Mouse (Mus musculus): Measurements from ENCODE around the gene Tcf25.
"Not testable (repeated sequence)": the region's sequence is repeated elsewhere in the genome, so short reads cannot be mapped to it uniquely, and the experiment has no call there.

Tcf25 gene

DNA sequence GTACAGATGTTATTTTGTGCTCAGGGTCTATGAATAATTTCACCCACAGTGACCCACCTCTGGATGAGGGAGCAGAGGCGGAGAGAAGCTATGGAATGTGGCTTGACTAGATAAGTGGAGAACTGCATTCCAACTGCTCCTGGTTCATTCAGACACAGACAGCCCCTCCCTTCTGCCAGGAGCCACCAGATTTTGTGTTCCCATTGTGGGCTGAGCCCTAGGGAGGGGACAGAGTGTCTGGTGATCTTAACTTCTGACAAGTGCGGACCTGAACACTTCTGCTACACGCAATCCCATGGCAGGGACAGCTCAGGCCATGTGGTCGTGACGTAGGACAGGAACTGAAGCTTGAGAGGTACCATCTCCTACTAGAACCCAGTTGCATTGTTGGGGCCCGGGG lies 73.2 kb downstream of the Tcf25 start:
- in situ Hi-C loops (cut with MboI; ENCODE audit: low pct_unique_long_range_greater_than_20kb in 1 of 2, low sequenced_read_pairs in 2 of 2, unreplicated experiment in 1 of 2), result no loop called here

DNA sequence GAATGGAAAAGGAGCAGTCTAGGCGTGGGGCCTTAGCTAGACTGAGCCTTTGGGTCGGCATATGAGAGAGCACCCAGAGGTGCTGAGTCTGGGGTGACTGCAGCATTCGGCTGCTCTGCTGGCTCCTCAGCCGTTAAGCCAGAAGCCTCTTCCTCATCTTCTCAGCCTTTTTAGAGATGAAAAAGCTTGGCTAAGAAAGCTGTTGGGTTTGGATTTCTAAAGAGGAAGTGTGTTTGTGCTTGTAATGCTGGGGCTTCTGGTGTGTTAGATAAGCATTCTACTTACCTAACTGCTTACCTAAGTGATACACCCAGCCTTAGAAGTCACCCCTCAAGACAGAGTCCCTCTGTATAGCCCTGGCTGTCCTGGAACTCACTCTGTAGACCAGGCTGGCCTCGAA lies 77.2 kb downstream of the Tcf25 start:
- in situ Hi-C loops (cut with MboI; ENCODE audit: low pct_unique_long_range_greater_than_20kb in 1 of 2, low sequenced_read_pairs in 2 of 2, unreplicated experiment in 1 of 2), result no loop called here

DNA sequence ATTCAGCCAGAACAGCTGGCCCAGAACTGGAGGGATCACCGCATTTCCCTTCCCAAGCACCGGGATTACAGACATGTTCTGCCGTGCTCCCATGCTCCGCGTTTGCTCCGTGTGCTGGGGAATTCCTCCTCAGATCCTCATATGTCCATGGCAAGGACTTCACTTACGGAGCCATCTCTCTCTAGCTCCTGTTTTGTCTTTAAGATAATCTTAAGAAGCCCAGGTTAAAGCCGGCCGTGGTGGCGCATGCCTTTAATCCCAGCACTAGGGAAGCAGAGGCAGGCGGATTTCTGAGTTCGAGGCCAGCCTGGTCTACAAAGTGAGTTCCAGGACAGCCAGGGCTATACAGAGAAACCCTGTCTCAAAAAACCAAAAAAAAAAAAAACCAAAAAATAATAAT lies 78.2 kb downstream of the Tcf25 start:
- in situ Hi-C loops (cut with MboI; ENCODE audit: low pct_unique_long_range_greater_than_20kb in 1 of 2, low sequenced_read_pairs in 2 of 2, unreplicated experiment in 1 of 2), result not testable (repeated sequence)

DNA sequence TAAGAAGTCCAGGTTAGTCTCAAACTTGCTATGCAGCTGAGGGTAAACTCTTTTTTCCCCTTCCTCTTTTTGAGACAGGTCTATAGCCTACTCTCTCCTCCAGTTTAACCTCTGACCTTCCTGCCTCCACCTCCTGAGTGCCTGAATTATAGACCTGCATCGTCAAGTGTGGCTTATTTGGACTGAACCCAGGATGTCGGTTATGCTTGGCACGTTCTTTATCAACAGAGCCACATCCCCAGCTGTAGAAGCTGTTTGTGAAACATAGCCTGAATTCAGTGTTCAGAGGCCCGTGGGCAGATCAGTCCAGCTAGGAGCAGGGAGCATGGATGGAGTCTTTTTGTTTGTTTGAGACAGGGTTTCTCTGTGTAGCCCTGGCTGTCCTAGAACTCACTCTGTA lies 78.6 kb downstream of the Tcf25 start:
- in situ Hi-C loops (cut with MboI; ENCODE audit: low pct_unique_long_range_greater_than_20kb in 1 of 2, low sequenced_read_pairs in 2 of 2, unreplicated experiment in 1 of 2), result no loop called here

DNA sequence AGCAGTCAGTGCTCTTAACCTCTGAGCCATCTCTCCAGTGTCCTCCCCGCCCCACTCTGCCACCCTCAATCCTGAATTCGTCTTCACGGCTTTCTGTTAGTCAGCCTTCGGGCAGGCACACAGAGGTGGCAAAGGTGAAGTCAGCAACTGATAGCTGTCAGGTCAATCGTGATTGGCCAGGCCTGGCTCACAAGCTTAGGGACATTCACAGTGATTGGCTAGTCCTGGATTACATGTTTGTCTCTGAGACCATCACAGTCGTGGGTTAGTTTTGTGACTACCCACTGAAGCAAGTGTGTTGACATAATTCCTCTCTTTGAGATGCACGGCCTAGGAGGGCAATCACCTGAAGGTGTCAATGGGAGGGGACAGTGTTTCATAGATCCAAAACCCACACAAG lies 79.7 kb downstream of the Tcf25 start:
- in situ Hi-C loops (cut with MboI; ENCODE audit: low pct_unique_long_range_greater_than_20kb in 1 of 2, low sequenced_read_pairs in 2 of 2, unreplicated experiment in 1 of 2), result no loop called here
